Mouse (Mus musculus): ENCODE data around the gene Gtpbp1. TPM values are rescaled to one million over a fixed set of nuclear protein-coding genes. Genes with fewer than 3 reads are reported as not detected.

The Gtpbp1 gene
- polyA plus RNA-seq, 1 experiment from 2014 or later: 43.1 TPM

DNA sequence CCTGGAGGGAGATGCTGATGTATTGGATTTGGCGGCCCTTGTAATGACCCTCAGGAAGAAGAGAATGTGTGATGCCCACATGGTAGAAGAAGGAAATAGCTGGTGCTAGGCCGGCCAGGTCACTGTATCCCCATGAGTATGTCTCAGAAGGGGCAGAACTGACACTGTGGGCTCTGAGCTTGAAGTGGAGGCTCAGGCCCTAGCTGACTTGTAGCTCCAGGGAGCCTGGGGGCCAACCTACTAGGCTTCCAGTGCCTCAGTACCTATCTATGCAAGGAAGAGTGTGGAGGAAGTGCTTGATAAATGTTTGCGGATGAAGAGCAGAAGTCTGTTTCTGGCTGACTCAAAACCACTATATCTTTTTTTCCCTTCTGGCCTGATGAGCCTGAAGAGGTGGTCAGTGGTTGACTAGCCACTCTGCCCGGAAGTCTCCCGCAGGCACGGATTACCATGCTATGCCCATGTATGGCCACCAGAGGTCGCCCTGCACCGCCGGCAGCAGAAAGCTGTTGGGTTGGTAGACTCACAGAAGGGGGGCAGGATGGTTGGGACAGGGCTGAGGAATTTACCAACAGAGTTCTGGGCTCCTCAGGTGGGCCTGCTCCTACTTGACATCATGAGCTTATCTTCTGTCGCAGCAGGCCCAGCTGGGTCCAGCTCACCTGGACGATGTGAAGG lies 62.2 kb downstream of the Gtpbp1 start:
- 26% methylated on average over 11 of the region's 11 CpGs for WGBS

DNA sequence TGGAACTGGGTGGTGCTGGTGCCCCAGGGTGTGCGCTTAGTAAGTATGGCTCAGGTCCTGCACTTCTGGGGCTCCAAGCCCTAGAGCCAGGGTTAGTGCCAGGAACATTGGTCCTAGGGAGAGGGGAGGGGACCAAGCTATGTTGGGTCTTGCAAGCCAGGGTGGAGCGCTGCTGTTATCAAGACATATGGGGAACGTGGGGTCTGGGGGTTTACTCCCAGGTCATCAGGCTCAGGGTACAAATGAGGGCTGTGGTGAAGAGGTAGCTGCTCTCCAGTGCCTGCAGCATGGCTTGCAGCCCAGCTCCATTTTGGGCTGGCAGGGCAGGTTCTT lies 62.7 kb downstream of the Gtpbp1 start:
- Histone ChIP-seq H3K9me3 (ENCODE audit: control insufficient read depth, low read length) (no peaks in the 10 kb centered on the region), H3K27me3 (ENCODE audit: control insufficient read depth, insufficient read depth, low read length) (no peaks in the 10 kb centered on the region), H3K9ac (no peak overlapping the region), H3K4me2 (replicated peaks) (no peak overlapping the region), H3K27ac (no peak overlapping the region), H3K4me3 (replicated peaks; ENCODE audit: low read length) (no peak overlapping the region), H3K4me1 (replicated peaks; ENCODE audit: control insufficient read depth, insufficient read depth, low read length) (no peaks in the 10 kb centered on the region), H3K36me3 (replicated peaks; ENCODE audit: control insufficient read depth, insufficient read depth) (0 out of 2 replicates have a peak, but pooled peaks cover 6% of the 10 kb centered on the region)
- WGBS: 79% methylated on average over 3 of the region's 3 CpGs
- ATAC-seq (ENCODE audit: low FRiP score) (0 out of 2 replicates have a peak, but pooled peaks have one; percentile 25), DNase-seq (ENCODE audit: low spot score) (no peak)

More for the DNA sequence above, 62.2 kb downstream of the Gtpbp1 start:
- DNase-seq (ENCODE audit: low spot score) (peak; percentile 78), ATAC-seq (ENCODE audit: low FRiP score) (peak; percentile 57; the same call in 1 of the 2 replicates)
- Histone ChIP-seq H3K27ac (no peak overlapping the region), H3K9me3 (ENCODE audit: control insufficient read depth, low read length) (no peaks in the 10 kb centered on the region), H3K4me2 (replicated peaks) (no peak overlapping the region), H3K9ac (no peak overlapping the region), H3K4me1 (replicated peaks; ENCODE audit: control insufficient read depth, insufficient read depth, low read length) (no peaks in the 10 kb centered on the region), H3K36me3 (replicated peaks; ENCODE audit: control insufficient read depth, insufficient read depth) (0 out of 2 replicates have a peak, but pooled peaks cover 6% of the 10 kb centered on the region), H3K4me3 (replicated peaks; ENCODE audit: low read length) (no peak overlapping the region), H3K27me3 (ENCODE audit: control insufficient read depth, insufficient read depth, low read length) (no peaks in the 10 kb centered on the region)

DNA sequence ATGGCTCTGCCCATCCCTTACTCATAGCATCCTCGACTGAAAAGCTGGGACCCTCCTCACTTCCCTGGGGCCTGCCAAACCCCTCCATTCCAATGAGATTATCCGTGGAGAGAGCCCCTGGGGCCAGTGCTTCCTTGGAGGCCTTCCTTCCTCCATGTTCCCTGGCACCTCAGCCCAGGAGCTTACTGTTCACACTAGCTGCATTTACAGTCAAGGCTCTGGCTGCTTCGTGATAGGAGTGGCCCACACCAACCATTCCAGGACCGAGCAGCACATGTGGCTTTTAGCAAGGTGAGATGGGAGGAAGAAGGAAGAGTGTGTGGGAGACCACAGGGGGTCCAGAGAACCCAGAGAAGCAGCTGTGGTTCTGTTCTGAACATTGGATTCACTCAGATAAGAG lies 63.2 kb downstream of the Gtpbp1 start:
- H3K4me3 ChIP-seq (replicated peaks; ENCODE audit: low read length): no peak overlapping the region
- no peak overlapping the region for H3K9ac ChIP-seq
- 50% methylated on average over 4 of the region's 4 CpGs for WGBS
- DNase-seq (ENCODE audit: low spot score): no peak
- no peak overlapping the region for H3K4me2 ChIP-seq (replicated peaks)
- H3K36me3 ChIP-seq (replicated peaks; ENCODE audit: control insufficient read depth, insufficient read depth): 0 out of 2 replicates have a peak, but pooled peaks cover 6% of the 10 kb centered on the region
- no peak for ATAC-seq (ENCODE audit: low FRiP score)
- H3K9me3 ChIP-seq (ENCODE audit: control insufficient read depth, low read length): no peaks in the 10 kb centered on the region
- H3K4me1 ChIP-seq (replicated peaks; ENCODE audit: control insufficient read depth, insufficient read depth, low read length): no peaks in the 10 kb centered on the region
- H3K27ac ChIP-seq: no peak overlapping the region
- H3K27me3 ChIP-seq (ENCODE audit: control insufficient read depth, insufficient read depth, low read length): no peaks in the 10 kb centered on the region

DNA sequence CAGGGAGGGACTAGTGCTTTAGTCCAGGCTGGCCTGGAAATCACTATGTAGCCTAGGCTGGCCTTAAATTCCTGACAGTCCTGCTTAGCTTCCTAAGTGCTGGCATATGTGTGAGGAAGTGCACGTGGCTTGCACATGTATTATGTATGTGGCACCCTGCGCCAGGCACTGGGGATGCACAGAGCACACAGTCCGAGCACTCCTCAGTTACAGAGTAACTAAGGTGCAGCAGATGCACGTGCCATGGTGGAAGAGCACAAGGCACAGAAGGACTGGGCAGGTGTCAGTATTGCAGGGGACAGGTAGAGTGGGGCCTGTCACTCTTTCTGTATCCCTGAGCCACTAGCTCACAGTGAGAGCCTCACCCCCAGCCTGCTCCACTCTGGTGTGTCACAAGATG lies 64.5 kb downstream of the Gtpbp1 start:
- no peak overlapping the region for H3K27ac ChIP-seq
- no peak overlapping the region for H3K4me3 ChIP-seq (replicated peaks; ENCODE audit: low read length)
- ATAC-seq (ENCODE audit: low FRiP score) (no peak), DNase-seq (ENCODE audit: low spot score) (no peak)
- 0 out of 2 replicates have a peak, but pooled peaks cover 6% of the 10 kb centered on the region for H3K36me3 ChIP-seq (replicated peaks; ENCODE audit: control insufficient read depth, insufficient read depth)
- no peak overlapping the region for H3K4me2 ChIP-seq (replicated peaks)
- no peak overlapping the region for H3K9ac ChIP-seq
- WGBS: 85% methylated on average over 4 of the region's 4 CpGs
- H3K4me1 ChIP-seq (replicated peaks; ENCODE audit: control insufficient read depth, insufficient read depth, low read length): no peaks in the 10 kb centered on the region
- no peaks in the 10 kb centered on the region for H3K27me3 ChIP-seq (ENCODE audit: control insufficient read depth, insufficient read depth, low read length)
- no peaks in the 10 kb centered on the region for H3K9me3 ChIP-seq (ENCODE audit: control insufficient read depth, low read length)

DNA sequence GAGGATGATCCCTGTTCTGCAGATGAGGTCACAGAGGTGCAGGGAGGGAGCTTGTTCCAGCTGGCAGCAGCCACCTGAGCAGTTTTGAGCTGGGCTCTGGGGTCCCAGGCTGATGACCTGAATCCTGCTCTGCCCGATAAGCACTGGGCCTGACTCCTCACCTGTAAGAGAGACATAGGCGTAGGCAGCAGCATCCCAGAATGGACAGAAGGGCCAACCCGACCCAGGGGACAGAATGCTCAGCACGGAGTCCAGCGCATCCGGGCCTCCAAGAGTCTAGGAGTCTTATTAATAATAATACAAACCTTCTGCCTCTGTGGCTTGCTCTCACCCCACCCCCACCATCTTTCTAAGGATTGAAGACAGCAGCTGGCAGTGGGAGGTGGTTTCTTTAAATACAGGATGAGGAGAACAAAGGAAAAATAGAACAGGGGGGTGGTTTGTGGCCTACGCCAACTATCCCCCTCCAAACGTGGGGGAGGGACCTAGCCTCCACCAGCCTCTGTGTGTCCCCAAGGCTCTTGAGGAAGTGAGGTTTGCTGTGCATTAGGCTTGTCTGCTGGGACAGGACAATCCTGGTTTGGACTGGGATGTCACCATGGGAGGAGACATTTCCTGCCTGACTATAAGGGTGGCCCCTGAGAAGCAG lies 65.5 kb downstream of the Gtpbp1 start:
- Histone ChIP-seq H3K27me3 (ENCODE audit: control insufficient read depth, insufficient read depth, low read length) (no peaks in the 10 kb centered on the region), H3K27ac (no peak overlapping the region), H3K4me3 (replicated peaks; ENCODE audit: low read length) (no peak overlapping the region), H3K4me2 (replicated peaks) (no peak overlapping the region), H3K9me3 (ENCODE audit: control insufficient read depth, low read length) (no peaks in the 10 kb centered on the region), H3K4me1 (replicated peaks; ENCODE audit: control insufficient read depth, insufficient read depth, low read length) (no peaks in the 10 kb centered on the region), H3K36me3 (replicated peaks; ENCODE audit: control insufficient read depth, insufficient read depth) (peaks cover 8% of the 10 kb centered on the region; the same call in 1 of the 2 replicates), H3K9ac (no peak overlapping the region)
- 54% methylated on average over 8 of the region's 8 CpGs for WGBS
- ATAC-seq (ENCODE audit: low FRiP score): no peak
- no peak for DNase-seq (ENCODE audit: low spot score)

DNA sequence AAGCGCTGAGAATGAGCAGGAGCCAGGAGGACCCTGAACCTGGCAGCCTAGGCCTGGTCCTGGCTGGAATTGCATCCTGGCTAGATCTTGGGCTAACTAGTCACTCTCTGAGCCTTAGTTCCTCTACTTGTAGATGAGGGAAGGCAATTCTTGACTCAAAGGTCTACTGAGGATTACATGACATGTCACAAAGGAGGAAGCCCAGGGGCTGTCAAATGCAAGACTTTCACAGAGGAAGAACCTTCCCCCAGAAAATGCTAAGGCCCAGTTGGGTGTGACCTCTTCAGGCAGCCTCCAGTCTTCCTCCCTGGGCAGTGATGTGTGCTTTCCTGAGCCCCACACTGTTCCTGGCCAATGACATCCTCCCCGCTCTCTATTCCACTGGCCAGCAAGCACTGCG lies 66.5 kb downstream of the Gtpbp1 start:
- DNase-seq (ENCODE audit: low spot score): no peak
- Histone ChIP-seq H3K9me3 (ENCODE audit: control insufficient read depth, low read length) (no peaks in the 10 kb centered on the region), H3K4me1 (replicated peaks; ENCODE audit: control insufficient read depth, insufficient read depth, low read length) (no peaks in the 10 kb centered on the region), H3K9ac (no peak overlapping the region), H3K4me3 (replicated peaks; ENCODE audit: low read length) (no peak overlapping the region), H3K4me2 (replicated peaks) (no peak overlapping the region), H3K36me3 (replicated peaks; ENCODE audit: control insufficient read depth, insufficient read depth) (peaks cover 18% of the 10 kb centered on the region), H3K27me3 (ENCODE audit: control insufficient read depth, insufficient read depth, low read length) (no peaks in the 10 kb centered on the region), H3K27ac (no peak overlapping the region)
- 86% methylated on average over 3 of the region's 3 CpGs for WGBS
- ATAC-seq (ENCODE audit: low FRiP score): no peak

DNA sequence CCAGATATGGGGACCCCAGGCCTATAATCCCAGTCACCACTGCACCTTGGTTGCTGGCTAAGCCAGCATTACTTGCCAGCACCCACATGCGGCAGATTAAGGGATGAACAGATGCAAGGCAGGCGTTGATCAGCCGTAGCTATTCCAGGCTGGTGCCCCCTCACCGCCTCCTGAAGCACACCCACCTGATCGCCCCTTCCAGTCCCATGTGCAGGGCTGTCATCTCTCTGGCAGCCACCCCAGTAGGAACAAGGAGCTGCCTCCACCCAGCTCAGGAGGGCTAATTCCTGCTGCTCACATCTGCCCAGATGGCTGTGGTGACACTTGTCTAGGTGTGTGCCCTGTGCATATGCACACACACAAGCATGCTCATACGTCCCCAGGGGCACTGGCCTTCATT lies 70.3 kb downstream of the Gtpbp1 start:
- H3K9ac ChIP-seq: no peak overlapping the region
- no peaks in the 10 kb centered on the region for H3K9me3 ChIP-seq (ENCODE audit: control insufficient read depth, low read length)
- H3K4me1 ChIP-seq (replicated peaks; ENCODE audit: control insufficient read depth, insufficient read depth, low read length): no peaks in the 10 kb centered on the region
- no peaks in the 10 kb centered on the region for H3K27me3 ChIP-seq (ENCODE audit: control insufficient read depth, insufficient read depth, low read length)
- H3K36me3 ChIP-seq (replicated peaks; ENCODE audit: control insufficient read depth, insufficient read depth): peaks cover 42% of the 10 kb centered on the region
- no peak overlapping the region for H3K27ac ChIP-seq
- ATAC-seq (ENCODE audit: low FRiP score): no peak
- no peak overlapping the region for H3K4me3 ChIP-seq (replicated peaks; ENCODE audit: low read length)
- 89% methylated on average over 6 of the region's 6 CpGs for WGBS
- no peak overlapping the region for H3K4me2 ChIP-seq (replicated peaks)
- DNase-seq (ENCODE audit: low spot score): no peak

DNA sequence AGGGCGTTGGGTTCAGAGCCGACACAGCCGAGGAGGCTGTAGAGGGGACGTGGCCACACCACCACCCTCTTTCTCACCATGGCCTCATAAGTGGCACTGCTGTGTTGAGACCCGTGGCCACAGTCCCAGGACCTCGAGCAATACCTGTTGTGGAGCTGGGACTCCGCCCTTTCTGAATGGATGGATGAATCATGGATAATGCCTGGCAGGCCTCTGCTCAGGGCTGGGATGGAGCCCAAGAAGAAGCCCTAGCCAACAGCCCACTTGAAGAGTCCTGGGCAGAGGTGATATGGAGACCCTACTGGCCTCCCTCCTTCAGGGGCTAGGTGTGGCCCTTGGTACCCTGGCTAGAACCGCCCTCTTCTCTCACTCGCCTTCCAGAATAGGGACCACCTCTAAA lies 72.4 kb downstream of the Gtpbp1 start:
- ATAC-seq (ENCODE audit: low FRiP score) (no peak), DNase-seq (ENCODE audit: low spot score) (no peak)
- Histone ChIP-seq H3K36me3 (replicated peaks; ENCODE audit: control insufficient read depth, insufficient read depth) (peaks cover 42% of the 10 kb centered on the region), H3K27me3 (ENCODE audit: control insufficient read depth, insufficient read depth, low read length) (no peaks in the 10 kb centered on the region), H3K4me1 (replicated peaks; ENCODE audit: control insufficient read depth, insufficient read depth, low read length) (no peaks in the 10 kb centered on the region), H3K4me2 (replicated peaks) (no peak overlapping the region), H3K9ac (no peak overlapping the region), H3K4me3 (replicated peaks; ENCODE audit: low read length) (no peak overlapping the region), H3K9me3 (ENCODE audit: control insufficient read depth, low read length) (no peaks in the 10 kb centered on the region), H3K27ac (no peak overlapping the region)
- WGBS: 93% methylated on average over 9 of the region's 9 CpGs

DNA sequence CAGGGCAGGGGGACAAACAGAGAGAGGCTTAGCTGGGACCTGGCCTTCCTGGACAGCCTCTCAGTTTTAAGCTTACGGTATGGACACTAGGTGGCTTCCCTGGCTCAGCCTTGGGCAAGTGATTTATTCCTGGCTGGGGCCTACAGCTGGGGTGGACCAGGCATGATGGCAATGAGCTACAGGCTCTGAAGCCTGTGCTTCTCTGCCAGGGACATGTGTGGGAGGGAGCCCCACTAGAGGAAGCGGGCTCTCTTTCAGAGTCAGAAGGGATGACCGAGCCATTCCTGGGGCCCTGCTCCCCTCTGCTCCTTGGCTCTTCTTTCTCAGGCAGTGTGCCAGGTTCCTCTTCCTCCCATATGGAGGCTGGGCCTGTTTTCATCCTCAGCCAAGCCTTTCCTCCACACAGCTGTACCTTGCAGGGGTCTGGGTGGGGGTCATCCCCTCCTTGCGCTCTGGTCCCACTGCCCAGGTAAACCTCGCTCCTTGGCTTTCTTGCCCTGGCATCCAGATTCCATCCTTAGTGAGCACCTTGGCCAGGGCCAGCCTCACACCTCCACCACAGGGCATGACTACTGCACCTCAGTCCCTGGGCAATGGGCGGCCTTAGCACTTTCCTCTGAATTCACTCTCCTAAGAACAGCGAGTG lies 73.1 kb downstream of the Gtpbp1 start:
- WGBS: 91% methylated on average over 7 of the region's 7 CpGs
- DNase-seq (ENCODE audit: low spot score) (no peak), ATAC-seq (ENCODE audit: low FRiP score) (no peak)
- no peak overlapping the region for H3K27ac ChIP-seq
- no peaks in the 10 kb centered on the region for H3K27me3 ChIP-seq (ENCODE audit: control insufficient read depth, insufficient read depth, low read length)
- no peaks in the 10 kb centered on the region for H3K4me1 ChIP-seq (replicated peaks; ENCODE audit: control insufficient read depth, insufficient read depth, low read length)
- no peak overlapping the region for H3K4me3 ChIP-seq (replicated peaks; ENCODE audit: low read length)
- H3K4me2 ChIP-seq (replicated peaks): no peak overlapping the region
- no peaks in the 10 kb centered on the region for H3K9me3 ChIP-seq (ENCODE audit: control insufficient read depth, low read length)
- peaks cover 42% of the 10 kb centered on the region for H3K36me3 ChIP-seq (replicated peaks; ENCODE audit: control insufficient read depth, insufficient read depth)
- no peak overlapping the region for H3K9ac ChIP-seq
